Mouse (Mus musculus) lung, adult 2 months (tissue): Measurements from ENCODE around the gene Nos1ap.

ENCODE experiments used
- CTCF ChIP-seq: fragments of 200-500 bp; IDR thresholded peaks from 2 replicates; pipeline ENCODE4 v1.5.1; 2011; ENCODE audit warnings: mild to moderate bottlenecking, low read length, control low read depth; ENCODE audit not compliant: insufficient read depth
- POLR2A ChIP-seq: fragments of 200-500 bp; IDR thresholded peaks from 2 replicates; pipeline ENCODE4 v1.6.1; 2011; ENCODE audit warnings: low read depth, mild to moderate bottlenecking, control low read depth, low read length, borderline replicate concordance; ENCODE audit errors: extremely low read depth

DNA sequence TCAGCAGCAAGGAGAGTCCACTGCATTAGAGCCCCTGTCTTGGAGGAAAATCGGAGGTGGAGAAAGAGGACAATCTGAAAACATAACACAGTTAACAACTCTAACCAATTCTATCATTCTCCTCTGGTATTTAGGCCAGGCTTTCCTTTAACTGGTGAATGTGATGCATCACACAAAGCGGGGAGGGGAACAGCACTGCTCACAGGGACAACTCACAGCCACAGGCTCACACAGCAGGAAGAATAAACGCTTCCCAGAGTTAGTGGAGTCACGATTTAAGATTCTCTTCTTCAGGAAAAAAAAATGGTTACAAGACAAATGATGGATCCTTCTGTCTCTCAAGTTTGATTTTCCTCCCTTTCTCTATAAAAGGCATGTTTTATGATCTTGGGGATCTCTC lies 187.0 kb downstream of the Nos1ap start:
- TF ChIP-seq CTCF (no peak), POLR2A (no peak)
